Mouse (Mus musculus): ENCODE results near the gene Reps2. TPM values are rescaled to one million over a fixed set of nuclear protein-coding genes. Genes with fewer than 3 reads are reported as not detected.
A peak's percentile ranks its signal among the peaks of the same experiment; 100 is the strongest.

The Reps2 gene
- total and polyA plus RNA-seq, 3 experiments: 0.06 TPM; not detected in 2

DNA sequence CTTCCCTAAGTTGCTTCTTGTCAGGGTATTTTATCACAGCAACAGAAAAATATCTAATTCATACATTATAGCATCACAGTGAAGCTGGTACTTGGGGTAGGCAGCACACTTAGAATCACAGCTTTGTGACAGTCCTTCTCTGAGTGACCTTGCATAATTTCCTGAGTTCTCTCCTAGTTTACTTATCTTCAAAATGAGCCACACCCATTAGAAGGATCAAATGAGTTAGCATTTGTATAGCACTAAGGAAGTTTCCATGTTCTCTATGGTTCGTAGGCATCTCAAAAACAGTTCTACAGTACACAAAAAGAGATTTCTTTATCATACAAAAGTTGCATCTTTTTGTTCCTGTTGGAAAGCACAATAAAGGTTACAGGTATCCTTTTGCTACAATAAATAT, 187.0 kb downstream of the Reps2 start:
- no peaks in the 10 kb centered on the region for H3K9me3 ChIP-seq (replicated peaks; ENCODE audit: low read length)
- dilution Hi-C loops (cut with MboI; ENCODE audit: extremely low pct_ligation_motif_present, extremely low pct_unique_long_range_greater_than_20kb, low sequenced_read_pairs) (no loop called here), in situ Hi-C loops (cut with MboI; ENCODE audit: low pct_ligation_motif_present, low pct_unique_long_range_greater_than_20kb, low sequenced_read_pairs) (no loop called here)
- H3K4me2 ChIP-seq (ENCODE audit: insufficient read depth, low read depth, poor library complexity, severe bottlenecking): no peak overlapping the region
- peaks cover 0 to 15% of the 10 kb centered on the region in 2 experiments; a peak in 2 of 4 replicates for H3K4me1 ChIP-seq (ENCODE audit: control insufficient read depth in 1 of 2, insufficient read depth in 2 of 2)
- no peak overlapping the region for H3K27ac ChIP-seq (ENCODE audit: insufficient read depth, low read depth)
- no peak overlapping the region for H3K9ac ChIP-seq (ENCODE audit: insufficient read depth, low read depth)
- H3K4me3 ChIP-seq (replicated peaks in 1 of 3; ENCODE audit: low read depth in 2 of 3, low read length in 2 of 3, poor library complexity in 1 of 3): no peak overlapping the region
- H3K27me3 ChIP-seq (replicated peaks): no peaks in the 10 kb centered on the region
- H3K36me3 ChIP-seq (replicated peaks in 1 of 2; ENCODE audit: control insufficient read depth in 1 of 2, insufficient read depth in 1 of 2, low read length in 1 of 2): no peaks in the 10 kb centered on the region
- no peak for DNase-seq (ENCODE audit: extremely low read depth)
- H3K79me2 ChIP-seq (replicated peaks; ENCODE audit: control insufficient read depth, extremely low read depth, insufficient read depth, poor library complexity, severe bottlenecking): no peaks in the 10 kb centered on the region
- TF ChIP-seq UBTF (IDR thresholded peaks at IDR 0.05; ENCODE audit: low read depth, low read length): no peak
- TF ChIP-seq POLR2AphosphoS2 (IDR thresholded peaks at IDR 0.05; ENCODE audit: low read depth, low read length): no peak
- TF ChIP-seq USF1 (IDR thresholded peaks at IDR 0.05; ENCODE audit: low read depth, low read length): no peak
- TF ChIP-seq HCFC1 (IDR thresholded peaks at IDR 0.05; ENCODE audit: low read depth, low read length): no peak
- no peak for TF ChIP-seq BHLHE40 (IDR thresholded peaks at IDR 0.05; ENCODE audit: low read depth, low read length)
- TF ChIP-seq CHD2 (IDR thresholded peaks at IDR 0.05; ENCODE audit: low read length): no peak
- TF ChIP-seq ZNF384 (IDR thresholded peaks at IDR 0.05; ENCODE audit: low read depth, low read length): no peak
- TF ChIP-seq SMC3 (IDR thresholded peaks at IDR 0.05; ENCODE audit: low read depth, low read length): no peak
- no peak for TF ChIP-seq ZC3H11A (IDR thresholded peaks at IDR 0.05; ENCODE audit: low read depth, low read length)
- no peak for TF ChIP-seq CHD1 (IDR thresholded peaks at IDR 0.05; ENCODE audit: low read depth, low read length)
- TF ChIP-seq CTCF (conservative IDR thresholded peaks at IDR 0.05 in 1 of 2, IDR thresholded peaks at IDR 0.05 in 1 of 2; ENCODE audit: low read depth in 2 of 2, low read length in 2 of 2): no peak
- no peak for TF ChIP-seq E2F4 (IDR thresholded peaks at IDR 0.05; ENCODE audit: insufficient replicate concordance, low read depth, low read length)
- TF ChIP-seq MEF2A (IDR thresholded peaks at IDR 0.05; ENCODE audit: borderline replicate concordance, low read depth, low read length): no peak
- no peak for TF ChIP-seq JUND (conservative IDR thresholded peaks at IDR 0.05; ENCODE audit: low read depth, low read length)

DNA sequence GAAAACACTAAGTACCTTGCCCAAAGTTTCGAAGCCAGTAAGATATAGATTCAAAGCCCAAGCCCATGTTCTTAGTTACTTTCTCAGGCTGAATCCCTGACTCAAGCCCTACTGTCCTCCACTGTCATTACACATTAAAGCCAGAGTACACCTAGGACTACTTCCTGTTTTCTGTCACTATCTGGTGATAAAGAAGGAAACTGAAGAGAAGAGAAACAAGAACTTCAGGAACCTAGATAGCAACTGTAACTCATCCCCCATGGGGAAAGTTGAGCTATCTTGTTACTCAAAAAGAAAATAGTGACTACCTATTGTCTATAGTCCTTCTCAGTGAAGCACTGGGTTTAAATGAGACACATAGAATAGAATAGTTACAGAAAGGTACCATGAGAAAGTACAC, 188.1 kb downstream of the Reps2 start:
- no peak overlapping the region for H3K4me3 ChIP-seq (replicated peaks in 1 of 3; ENCODE audit: low read depth in 2 of 3, low read length in 2 of 3, poor library complexity in 1 of 3)
- H3K4me1 ChIP-seq (ENCODE audit: control insufficient read depth in 1 of 2, insufficient read depth in 2 of 2): peaks cover 0 to 15% of the 10 kb centered on the region in 2 experiments; a peak in 2 of 4 replicates
- H3K4me2 ChIP-seq (ENCODE audit: insufficient read depth, low read depth, poor library complexity, severe bottlenecking): no peak overlapping the region; the same call in 1 of the 2 replicates
- dilution Hi-C loops (cut with MboI; ENCODE audit: extremely low pct_ligation_motif_present, extremely low pct_unique_long_range_greater_than_20kb, low sequenced_read_pairs): no loop called here
- no peak overlapping the region for H3K27ac ChIP-seq (ENCODE audit: insufficient read depth, low read depth)
- no peaks in the 10 kb centered on the region for H3K27me3 ChIP-seq (replicated peaks)
- H3K9ac ChIP-seq (ENCODE audit: insufficient read depth, low read depth): no peak overlapping the region
- H3K36me3 ChIP-seq (replicated peaks in 1 of 2; ENCODE audit: control insufficient read depth in 1 of 2, insufficient read depth in 1 of 2, low read length in 1 of 2): no peaks in the 10 kb centered on the region
- 0 out of 2 replicates have a peak, but pooled peaks have one; percentile 10 for TF ChIP-seq BHLHE40 (IDR thresholded peaks at IDR 0.05; ENCODE audit: low read depth, low read length)
- TF ChIP-seq E2F4 (IDR thresholded peaks at IDR 0.05; ENCODE audit: insufficient replicate concordance, low read depth, low read length): no peak
- TF ChIP-seq KAT2A (IDR thresholded peaks at IDR 0.05; ENCODE audit: insufficient replicate concordance, low read length): no peak
- TF ChIP-seq IRF4 (IDR thresholded peaks at IDR 0.05; ENCODE audit: low read depth, low read length): peak; percentile 70
- peak; percentile 38; the same call in 1 of the 2 replicates for TF ChIP-seq JUND (conservative IDR thresholded peaks at IDR 0.05; ENCODE audit: low read depth, low read length)
- TF ChIP-seq MYC (IDR thresholded peaks at IDR 0.05; ENCODE audit: low read depth, low read length): no peak
- TF ChIP-seq EP300 (IDR thresholded peaks at IDR 0.05; ENCODE audit: low read length): peak; percentile 61; the same call in 1 of the 2 replicates
- no peak for TF ChIP-seq TBP (conservative IDR thresholded peaks at IDR 0.05; ENCODE audit: low read depth, low read length)
- no peaks in the 10 kb centered on the region for H3K9me3 ChIP-seq (replicated peaks; ENCODE audit: low read length)
- H3K79me2 ChIP-seq (replicated peaks; ENCODE audit: control insufficient read depth, extremely low read depth, insufficient read depth, poor library complexity, severe bottlenecking): no peaks in the 10 kb centered on the region
- peak; percentile 33 for DNase-seq (ENCODE audit: extremely low read depth)
- in situ Hi-C loops (cut with MboI; ENCODE audit: low pct_ligation_motif_present, low pct_unique_long_range_greater_than_20kb, low sequenced_read_pairs): no loop called here
